Mouse (Mus musculus) hindbrain, embryonic 11.5 days (tissue): ENCODE results near the gene Gemin8. TPM values are rescaled to one million over a fixed set of nuclear protein-coding genes. Genes with fewer than 3 reads are reported as not detected.
A peak's percentile ranks its signal among the peaks of the same experiment; 100 is the strongest.

Experiments used
- ATAC-seq: fragments of 200-750 bp; cut with Nextera tagmentation; 2 replicates; pipeline ENCODE4 v1.8.0; 2017; ENCODE audit warnings: mild to moderate bottlenecking, moderate TSS enrichment, moderate library complexity; ENCODE audit not compliant: low FRiP score
- DNase-seq: peaks from one replicate; pipeline ENCODE4 v3.0.0-alpha.2; 2015; ENCODE audit warnings: low spot score
- H3K27ac ChIP-seq: fragments of 300-500 bp; sonication (generic); 2 replicates; pipeline ENCODE4 v1.5.1; 2014; ENCODE audit warnings: mild to moderate bottlenecking, low read depth, low read length
- H3K27me3 ChIP-seq: fragments of 300-500 bp; sonication (generic); 2 replicates; pipeline ENCODE4 v1.6.1; 2014; ENCODE audit warnings: mild to moderate bottlenecking, low read length, moderate library complexity, mixed read lengths; ENCODE audit not compliant: control insufficient read depth, insufficient read depth
- H3K36me3 ChIP-seq: fragments of 300-500 bp; sonication (generic); 2 replicates; pipeline ENCODE4 v1.6.1; 2014; ENCODE audit warnings: mild to moderate bottlenecking, low read length, moderate library complexity, mixed read lengths; ENCODE audit not compliant: control insufficient read depth, insufficient read depth
- H3K4me1 ChIP-seq: fragments of 300-500 bp; sonication (generic); replicated peaks from 2 replicates; pipeline ENCODE4 v1.6.1; 2014; ENCODE audit warnings: low read length, mixed read lengths; ENCODE audit not compliant: control insufficient read depth, insufficient read depth
- H3K4me2 ChIP-seq: fragments of 300-500 bp; sonication (generic); replicated peaks from 2 replicates; pipeline ENCODE4 v1.6.1; 2014; ENCODE audit warnings: mild to moderate bottlenecking, low read depth, low read length
- H3K4me3 ChIP-seq: fragments of 300-500 bp; sonication (generic); 2 replicates; pipeline ENCODE4 v1.5.1; 2014; ENCODE audit warnings: low read depth, low read length
- H3K9ac ChIP-seq: fragments of 300-500 bp; sonication (generic); 2 replicates; pipeline ENCODE4 v1.6.1; 2014; ENCODE audit warnings: low read depth, low read length
- H3K9me3 ChIP-seq: fragments of 300-500 bp; sonication (generic); 2 replicates; pipeline ENCODE4 v1.6.1; 2016; ENCODE audit warnings: low read length; ENCODE audit not compliant: control insufficient read depth
- WGBS: fragments of 180-500 bp; shearing (Covaris S2); extraction: QIAGEN DNeasy Blood & Tissue Kit; methylation state at CpG from one replicate; pipeline ENCODE4 v1.1.7; 2014; 5-methylcytosine and 5-hydroxymethylcytosine counted together
- polyA plus RNA-seq: library from polyadenylated mRNA; unstranded; fragments of >200 nt; fragmentation: Nextera tagmentation; extraction: Ambion mirVana; gene quantifications from 2 replicates; pipeline ENCODE4 v1.2.1, GENCODE M21; 2014

Gemin8 gene
- polyA plus RNA-seq, 1 experiment from 2014 or later, result 18.6 TPM

DNA sequence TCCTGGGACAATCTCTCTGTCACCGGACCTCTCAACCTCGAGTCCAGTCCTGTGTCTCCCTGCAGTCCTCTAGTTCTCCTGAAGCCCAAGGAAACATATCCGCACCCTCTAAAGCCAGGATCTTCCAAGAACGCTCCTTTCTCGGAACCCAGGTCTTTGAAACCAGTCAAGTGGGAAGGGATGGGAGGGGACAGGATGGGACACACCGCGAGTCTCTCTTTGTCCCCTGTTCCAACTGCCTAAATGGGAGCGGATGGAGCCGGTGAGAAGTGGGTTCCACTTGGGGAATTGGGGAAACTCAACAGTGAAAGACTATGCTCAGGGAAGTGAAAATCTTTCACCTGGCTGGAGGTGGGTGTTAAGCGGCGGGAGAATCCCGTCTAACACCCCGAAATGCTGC, 69.3 kb downstream of the Gemin8 start:
- H3K9ac ChIP-seq, result peak overlapping the region; percentile 67
- WGBS, result 20% methylated on average over 13 of the region's 13 CpGs
- no peaks in the 10 kb centered on the region for H3K36me3 ChIP-seq
- H3K4me1 ChIP-seq, result no peaks in the 10 kb centered on the region
- H3K4me3 ChIP-seq, result peak overlapping the region; percentile 52
- H3K27ac ChIP-seq, result no peak overlapping the region
- H3K27me3 ChIP-seq, result peaks cover 2% of the 10 kb centered on the region
- DNase-seq (peak; percentile 37), ATAC-seq (0 out of 2 replicates have a peak, but pooled peaks have one; percentile 15)
- peak overlapping the region; percentile 89 for H3K4me2 ChIP-seq
- H3K9me3 ChIP-seq, result no peaks in the 10 kb centered on the region

Other genes starting within 250 kb of the Gemin8 start
- gene Gpm6b, start 68.5 kb downstream of the Gemin8 start, polyA plus RNA-seq, result 157 and 176 TPM in 2 replicates